Mouse (Mus musculus) E14TG2a.4 (cell line): Measurements from ENCODE around the gene Crebl2.

ENCODE experiments used
- CTCF ChIP-seq: conservative IDR thresholded peaks from 2 replicates; pipeline ENCODE4 v1.5.1; 2014; ENCODE audit warnings: low read length
- NANOG ChIP-seq: IDR thresholded peaks from 2 replicates; pipeline ENCODE4 v1.6.1; 2014; ENCODE audit warnings: borderline replicate concordance, low read length, mixed read lengths
- POU5F1 ChIP-seq: IDR thresholded peaks from 2 replicates; pipeline ENCODE4 v1.6.1; 2014; ENCODE audit warnings: low read length, borderline replicate concordance

DNA sequence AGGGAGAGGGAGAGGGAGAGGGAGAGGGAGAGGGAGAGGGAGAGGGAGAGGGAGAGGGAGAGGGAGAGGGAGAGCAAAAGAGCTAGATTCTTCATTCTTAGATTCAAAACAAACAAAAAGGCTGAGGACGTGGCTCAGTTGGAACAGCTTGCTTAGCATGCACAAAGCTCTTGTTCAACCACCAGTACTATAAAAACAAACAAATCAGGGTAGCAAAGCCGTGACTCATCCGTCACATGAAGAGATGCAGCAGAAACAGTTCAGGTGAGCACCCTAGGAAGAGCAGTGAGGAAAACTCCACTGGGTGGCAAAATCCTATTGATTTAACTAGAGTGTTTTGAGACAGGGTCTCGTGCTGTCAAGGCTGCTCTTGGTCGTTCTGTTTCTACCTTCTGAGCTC lies 10.2 kb upstream of the Crebl2 start:
- no peak for TF ChIP-seq CTCF
- TF ChIP-seq POU5F1: no peak
- TF ChIP-seq NANOG: no peak
